Mouse (Mus musculus) urinary bladder, postnatal 36 days (tissue): ENCODE results near the gene Olfr1378.
A peak's percentile ranks its signal among the peaks of the same experiment; 100 is the strongest.

Source experiments
- DNase-seq, 2 experiments: peaks; one replicate each; pipeline ENCODE4 v3.0.0; 2022; ENCODE audit warnings: low spot score in 2 of 2, mixed read lengths in 1 of 2

Gene Olfr1378

DNA sequence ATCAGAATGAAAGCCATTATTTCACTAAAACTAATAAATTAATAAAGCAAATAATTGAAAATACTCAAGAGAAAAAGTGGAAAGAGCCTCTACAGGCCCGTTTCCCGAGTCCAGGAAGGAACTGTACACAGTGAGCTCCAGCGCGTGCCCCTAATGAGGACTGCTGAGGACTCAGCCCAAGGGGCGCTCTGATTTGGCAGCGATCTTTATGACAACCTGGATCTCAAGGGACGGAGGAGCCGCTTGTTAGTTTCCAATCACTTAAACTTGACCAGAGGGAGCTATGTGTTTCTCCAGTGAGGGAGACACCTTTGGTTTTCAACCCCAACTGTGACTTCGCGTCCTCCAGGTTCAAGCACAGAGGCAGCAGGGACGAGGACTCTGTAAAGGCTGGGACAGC, at the start of gene Olfr1378:
Olfr1378 (plus strand) TSS at position 301 of the 400 bp plus-strand sequence.
- DNase-seq = no peak

DNA sequence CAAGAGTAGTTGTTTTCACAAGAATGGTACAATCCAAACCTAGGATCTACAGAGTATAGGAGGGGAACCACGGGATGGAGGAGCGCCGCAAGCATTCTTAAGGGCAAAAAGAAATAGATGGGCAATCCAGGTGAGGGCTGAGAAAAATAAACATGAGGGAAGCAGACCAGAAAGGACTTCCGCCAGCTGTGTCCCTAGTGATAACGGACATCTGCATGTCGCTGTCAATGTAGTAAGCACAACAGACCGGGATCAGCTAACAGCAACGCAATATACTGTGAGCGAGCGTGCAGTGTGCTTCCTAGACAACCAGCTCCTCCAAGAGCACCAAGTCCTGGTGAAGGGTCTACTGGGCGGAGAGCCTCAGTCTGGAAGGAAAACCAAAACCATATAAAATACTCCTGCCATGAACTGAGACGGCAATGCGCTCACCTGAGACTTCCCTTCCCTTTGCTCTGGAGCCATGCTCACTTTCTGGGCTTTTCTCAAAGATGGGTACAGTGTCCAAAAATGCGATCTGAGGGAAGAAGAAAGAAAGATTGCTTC, 35.8 kb upstream of the Olfr1378 start:
- no peak for DNase-seq

DNA sequence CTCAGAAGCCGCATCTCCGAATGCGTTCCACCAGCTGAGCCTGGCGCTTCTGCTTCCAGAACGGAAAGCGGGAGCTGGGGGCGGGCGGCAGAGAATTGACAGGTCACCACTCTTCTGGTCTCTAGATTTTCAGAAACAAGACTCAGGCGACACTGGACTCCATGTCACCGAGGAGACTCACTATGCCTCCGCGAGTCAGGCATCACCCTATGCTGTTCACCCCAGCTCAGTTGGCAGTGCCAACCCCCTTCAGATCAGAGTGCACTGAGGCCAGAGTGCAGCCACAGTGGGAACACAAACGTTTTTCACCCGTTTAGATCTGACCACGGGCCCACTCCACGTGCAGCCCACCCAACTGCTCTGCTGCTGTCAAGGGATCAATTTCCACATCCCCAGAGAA, 35.3 kb upstream of the Olfr1378 start:
- DNase-seq = no peak

- DNase-seq = peak; percentile 70 to 81
These were observed 34.9 kb upstream of the Olfr1378 start, which contains the start of gene Zfp354b for GRCm38 (mm10) chr11:50931451-50931866. Gene Zfp354b (minus strand): TSS chr11:50931633.

DNA sequence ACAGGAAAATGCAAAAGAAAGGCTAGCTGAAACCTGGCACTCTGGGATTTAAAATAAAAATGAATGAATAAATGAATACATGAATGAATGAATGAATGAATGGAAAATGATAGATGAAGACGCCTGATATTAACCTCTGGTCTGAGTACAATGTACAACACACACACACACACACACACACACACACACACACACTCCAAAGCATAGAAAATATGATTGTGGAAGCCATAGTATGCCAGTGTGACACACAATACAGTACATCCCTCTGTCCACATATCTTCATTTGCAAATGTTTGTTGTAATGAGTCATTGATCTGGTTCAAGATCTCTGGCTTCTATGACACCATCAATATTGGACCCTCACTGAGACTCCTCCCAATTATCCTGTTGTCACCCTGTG, 34.3 kb upstream of the Olfr1378 start:
- no peak for DNase-seq

DNA sequence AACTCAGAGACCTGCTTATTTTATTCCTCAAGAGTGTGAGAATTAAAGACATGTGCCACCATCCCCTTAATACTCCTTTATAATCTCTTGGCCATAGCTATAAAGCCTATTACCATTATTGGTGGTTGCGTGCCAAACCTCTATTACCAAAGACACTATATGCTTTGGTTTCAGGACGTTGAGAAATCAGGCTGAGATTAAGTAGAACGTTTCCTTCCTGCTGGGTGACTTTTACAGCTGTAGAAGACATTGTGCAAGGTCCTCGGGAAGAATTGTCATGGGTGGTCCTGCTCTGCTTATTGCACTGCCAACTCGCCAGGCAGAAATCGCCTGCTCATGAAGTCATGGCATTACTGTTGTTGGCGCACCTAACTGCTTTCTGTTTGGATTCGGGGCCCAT, 27.9 kb upstream of the Olfr1378 start:
- DNase-seq = no peak

DNA sequence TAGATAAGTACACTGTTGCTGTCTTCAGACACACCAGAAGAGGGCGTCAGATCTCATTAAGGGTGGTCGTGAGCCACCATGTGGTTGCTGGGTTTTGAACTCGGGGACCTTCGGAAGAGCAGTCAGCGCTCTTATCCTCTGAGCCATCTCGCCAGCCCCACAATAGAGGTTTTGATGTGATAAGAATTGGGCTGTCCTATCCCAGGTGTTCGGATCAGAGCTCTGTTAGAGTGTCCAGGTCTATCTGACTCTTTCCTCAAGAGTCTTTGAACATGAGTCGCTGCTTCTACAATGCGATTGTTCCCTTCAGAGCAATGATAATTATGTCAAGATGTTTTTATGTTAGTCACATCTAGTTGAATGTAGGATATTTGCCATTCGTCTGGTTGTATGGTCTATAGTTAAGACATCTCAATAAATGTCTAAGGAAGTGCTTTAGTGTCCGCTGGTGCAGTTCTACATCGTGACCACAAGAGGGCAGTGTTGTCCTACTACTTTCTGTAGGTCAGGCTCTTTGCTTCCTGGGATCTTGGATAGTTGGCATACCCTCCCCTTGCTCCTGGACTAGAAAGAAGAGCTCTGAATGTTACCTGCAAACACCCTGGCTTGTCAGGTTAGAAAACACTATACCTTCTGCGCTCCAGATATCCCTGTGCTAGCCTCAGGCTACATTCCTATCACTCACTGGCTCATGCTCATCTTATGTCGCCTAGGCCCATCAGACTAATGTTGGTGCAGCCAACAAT, 26.5 kb upstream of the Olfr1378 start:
- no peak for DNase-seq

- no peak for DNase-seq
These were observed 23.9 kb upstream of the Olfr1378 start for GRCm38 (mm10) chr11:50942386-50942785.

DNA sequence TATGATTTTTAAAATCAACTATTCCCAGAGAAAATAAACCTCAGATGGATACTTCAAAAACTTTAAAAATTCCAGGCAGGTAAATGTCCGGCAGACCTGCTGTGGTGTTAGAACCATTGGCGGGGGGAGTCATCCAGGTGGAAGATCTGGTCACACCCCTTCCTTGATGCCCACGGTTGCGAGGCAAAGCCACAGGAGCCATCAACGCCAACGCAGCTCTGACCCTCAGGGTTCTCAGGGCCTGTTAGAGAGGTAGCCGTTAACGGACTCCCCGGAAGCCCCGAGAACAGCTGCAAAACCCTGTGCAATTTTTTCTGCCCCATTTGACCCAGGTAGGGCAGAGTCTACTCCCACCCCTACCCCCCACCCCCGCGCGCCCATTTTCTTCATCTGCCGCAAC, 22.8 kb upstream of the Olfr1378 start, which contains the start of gene 4933414I15Rik:
4933414I15Rik (minus strand) TSS at position 260 of the 400 bp plus-strand sequence.
- no peak for DNase-seq

DNA sequence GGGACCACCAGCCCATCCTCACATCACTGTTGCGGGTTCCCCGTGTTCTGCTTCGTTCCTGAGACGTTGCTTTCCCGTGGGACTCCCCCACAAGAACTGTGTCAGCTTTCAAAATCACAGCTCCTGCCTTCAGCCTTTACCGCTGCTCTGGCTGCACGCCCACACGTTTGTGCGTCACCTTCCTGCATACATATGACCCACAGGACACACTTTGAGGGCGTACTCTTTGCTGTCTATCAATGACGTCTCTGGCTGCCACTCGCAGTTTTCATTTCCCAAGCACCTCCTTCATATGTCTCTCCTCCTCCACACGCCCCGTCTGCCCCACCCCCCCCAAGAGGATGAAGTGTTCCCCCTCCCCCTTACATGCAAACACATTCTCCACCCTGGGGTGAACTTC, 14.0 kb upstream of the Olfr1378 start:
- no peak for DNase-seq

- DNase-seq = no peak
These were observed 12.7 kb upstream of the Olfr1378 start, which contains the start of gene Prop1 for GRCm38 (mm10) chr11:50953665-50954064. Gene Prop1 (minus strand): TSS chr11:50953765.

- no peak for DNase-seq
These were observed 1.4 kb upstream of the Olfr1378 start for GRCm38 (mm10) chr11:50964886-50965285.

GRCm38 (mm10) chr11:50977216-50977615, 10.9 kb downstream of the Olfr1378 start:
- DNase-seq = no peak

- DNase-seq = no peak
These were observed 15.3 kb downstream of the Olfr1378 start, which contains the start of gene Olfr1377 for GRCm38 (mm10) chr11:50981667-50982066. Gene Olfr1377 (plus strand): TSS chr11:50981967.

DNA sequence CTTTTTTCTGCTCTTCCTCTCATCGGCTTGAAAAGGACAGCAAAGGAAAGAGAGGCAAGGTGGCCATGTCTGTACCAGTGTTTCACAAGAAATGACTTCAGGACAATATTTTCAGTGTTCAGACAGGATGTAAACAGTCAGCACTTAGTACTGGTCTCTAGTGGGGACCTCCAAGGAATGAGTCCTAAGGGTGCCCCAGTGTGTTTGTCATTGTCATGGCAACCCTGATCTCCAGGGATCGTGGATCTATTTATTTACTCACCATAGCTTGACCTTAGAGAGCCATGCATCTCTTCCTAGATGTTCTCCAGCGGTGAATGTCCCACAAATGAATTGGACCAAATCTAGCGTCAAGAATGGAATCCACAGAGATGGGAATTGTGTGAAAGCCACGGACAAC, 37.0 kb downstream of the Olfr1378 start, which contains the start of gene Olfr51:
Olfr51 (plus strand) TSS at position 301 of the 400 bp plus-strand sequence.
- no peak for DNase-seq

GRCm38 (mm10) chr11:51011821-51012220, 45.5 kb downstream of the Olfr1378 start:
- peak in 1 of 2 experiments; percentile 30 for DNase-seq

DNA sequence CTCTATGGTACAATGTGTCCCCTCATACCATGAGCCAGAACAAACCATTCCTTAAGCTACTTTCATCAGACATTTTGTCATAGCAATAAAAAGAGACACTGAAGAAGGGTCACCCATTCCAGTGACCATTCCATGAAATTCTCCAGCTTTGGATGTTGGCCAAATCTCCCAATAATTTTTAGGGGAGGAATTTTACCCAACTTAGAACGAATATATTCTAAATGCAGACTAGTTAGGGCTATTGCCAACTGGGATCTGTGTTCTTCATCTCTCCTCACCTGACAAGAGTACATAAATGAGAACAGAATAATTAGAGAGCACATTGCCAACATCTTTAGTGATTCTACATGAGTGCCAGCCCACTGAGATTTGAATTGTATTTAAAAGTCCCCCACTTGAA, 47.6 kb downstream of the Olfr1378 start, which contains the start of gene Olfr54:
Olfr54 (plus strand) TSS at position 301 of the 400 bp plus-strand sequence.
- no peak for DNase-seq

GRCm38 (mm10) chr11:51016341-51016740, 50.0 kb downstream of the Olfr1378 start:
- no peak for DNase-seq
